Mouse (Mus musculus) spleen, adult 2 months (tissue): ENCODE data around the gene Klf2. TPM values are rescaled to one million over a fixed set of nuclear protein-coding genes. Genes with fewer than 3 reads are reported as not detected.

Source experiments
- DNase-seq, 2 experiments: peaks; one replicate each; pipeline versions ENCODE4 v3.0.0 to v3.0.0-alpha.2; 2012 to 2021; ENCODE audit warnings: low spot score in 2 of 2, low read depth in 1 of 2
- H3K27ac ChIP-seq: fragments of 200-500 bp; 2 replicates; pipeline ENCODE4 v1.5.1; 2012; ENCODE audit warnings: low read length, inconsistent platforms; ENCODE audit not compliant: insufficient read depth
- H3K27me3 ChIP-seq: fragments of 200-500 bp; 2 replicates; pipeline ENCODE4 v1.6.1; 2012; ENCODE audit warnings: mild to moderate bottlenecking, moderate library complexity, low read length, inconsistent platforms; ENCODE audit not compliant: control insufficient read depth, insufficient read depth
- H3K36me3 ChIP-seq: fragments of 200-500 bp; 2 replicates; pipeline ENCODE4 v1.6.1; 2012; ENCODE audit warnings: mild to moderate bottlenecking, low read length, inconsistent platforms; ENCODE audit not compliant: control insufficient read depth, insufficient read depth
- H3K4me1 ChIP-seq: fragments of 200-500 bp; 2 replicates; pipeline ENCODE4 v1.6.1; 2011; ENCODE audit warnings: inconsistent platforms; ENCODE audit not compliant: control insufficient read depth, insufficient read depth, insufficient read length
- H3K4me3 ChIP-seq: fragments of 200-500 bp; 2 replicates; pipeline ENCODE4 v1.5.1; 2011; ENCODE audit warnings: mild to moderate bottlenecking, inconsistent platforms; ENCODE audit not compliant: insufficient read depth, insufficient read length; ENCODE audit errors: extremely low read depth
- CTCF ChIP-seq: fragments of 200-500 bp; IDR thresholded peaks from 2 replicates; pipeline ENCODE4 v1.5.1; 2011; ENCODE audit warnings: mild to moderate bottlenecking, inconsistent platforms; ENCODE audit not compliant: insufficient read depth, insufficient read length, insufficient replicate concordance; ENCODE audit errors: extremely low read depth
- POLR2A ChIP-seq: fragments of 200-500 bp; IDR thresholded peaks from 2 replicates; pipeline ENCODE4 v1.6.1; 2011; ENCODE audit warnings: low read depth, low read length, inconsistent platforms
- whole genome bisulfite sequencing: fragments of 180-500 bp; shearing (Covaris S2); methylation state at CpG from one replicate; pipeline ENCODE4 v1.1.7; 2018; 5-methylcytosine and 5-hydroxymethylcytosine counted together
- polyA plus RNA-seq: library from polyadenylated mRNA; depleted of rRNA; stranded (reverse); fragments of >200 nt; gene quantifications from 2 replicates; pipeline ENCODE4 v1.2.3, GENCODE M21; 2012; rRNA removed

Gene Klf2
- polyA plus RNA-seq: 219 and 378 TPM in 2 replicates

DNA sequence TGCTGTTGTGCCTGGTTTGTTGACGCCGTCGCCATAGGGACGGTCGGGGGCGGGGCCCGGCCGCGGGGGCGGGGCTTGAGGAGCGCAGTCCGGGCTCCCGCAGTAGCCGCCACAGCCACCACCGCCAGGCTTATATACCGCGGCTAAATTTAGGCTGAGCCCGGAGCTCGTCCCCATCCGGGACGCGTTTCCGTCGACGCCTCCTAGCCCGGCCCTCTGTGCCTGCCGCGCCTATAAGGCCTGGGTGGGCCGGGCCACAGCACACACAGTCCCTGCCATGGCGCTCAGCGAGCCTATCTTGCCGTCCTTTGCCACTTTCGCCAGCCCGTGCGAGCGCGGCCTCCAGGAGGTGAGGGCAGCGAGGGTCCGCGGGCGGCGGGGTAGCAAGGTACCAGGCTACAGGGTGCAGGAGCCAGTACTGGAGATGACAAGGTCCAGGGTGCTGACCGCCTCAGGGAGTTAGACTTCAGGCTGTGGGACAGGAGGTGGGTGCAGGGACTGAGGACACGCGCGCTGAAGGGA, at the start of gene Klf2:
Gene Klf2, plus strand, starts transcription at position 233 of the 522 bp plus-strand sequence.
- DNase-seq: peak; percentile 99
- TF ChIP-seq POLR2A: peak; percentile 100
- no peak for TF ChIP-seq CTCF
- under 1% methylated on average over 40 of the region's 46 CpGs for WGBS
- H3K27ac ChIP-seq: peak within 1 kb of the TSS; percentile 90
- H3K36me3 ChIP-seq: peaks cover 39% of the 10 kb centered on the region
- H3K4me3 ChIP-seq: peak within 1 kb of the TSS; percentile 95
- peaks cover 16% of the 10 kb centered on the region for H3K4me1 ChIP-seq
- no peaks in the 10 kb centered on the region for H3K27me3 ChIP-seq

DNA sequence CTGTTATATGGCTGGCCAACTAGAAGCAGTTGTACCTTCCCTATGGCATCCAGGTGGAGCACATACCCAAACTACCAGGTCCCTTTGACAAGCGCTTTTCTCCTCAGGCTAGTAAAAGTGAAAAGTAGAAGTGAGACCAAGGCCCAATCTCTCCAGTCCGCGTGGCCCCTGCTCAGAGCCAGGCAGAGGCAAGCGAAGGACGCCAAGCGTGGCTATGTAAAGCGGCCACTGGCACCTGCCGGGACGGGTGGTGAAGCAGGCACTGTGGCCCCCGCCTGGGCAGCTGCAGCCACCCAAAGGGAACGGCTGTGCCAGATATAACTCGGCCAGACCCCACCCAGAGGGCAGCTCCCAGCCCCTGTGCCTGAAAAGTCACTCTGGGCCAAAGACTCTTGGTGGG, 48.2 kb upstream of the Klf2 start:
- H3K4me3 ChIP-seq: no peak overlapping the region
- peak overlapping the region; percentile 97 for H3K27ac ChIP-seq
- WGBS: 53% methylated on average over 12 of the region's 12 CpGs
- TF ChIP-seq POLR2A (no peak), CTCF (no peak)
- DNase-seq: peak; percentile 63 to 84
- no peaks in the 10 kb centered on the region for H3K36me3 ChIP-seq
- H3K27me3 ChIP-seq: no peaks in the 10 kb centered on the region
- peaks cover 56% of the 10 kb centered on the region; the same call in 1 of the 2 replicates for H3K4me1 ChIP-seq

DNA sequence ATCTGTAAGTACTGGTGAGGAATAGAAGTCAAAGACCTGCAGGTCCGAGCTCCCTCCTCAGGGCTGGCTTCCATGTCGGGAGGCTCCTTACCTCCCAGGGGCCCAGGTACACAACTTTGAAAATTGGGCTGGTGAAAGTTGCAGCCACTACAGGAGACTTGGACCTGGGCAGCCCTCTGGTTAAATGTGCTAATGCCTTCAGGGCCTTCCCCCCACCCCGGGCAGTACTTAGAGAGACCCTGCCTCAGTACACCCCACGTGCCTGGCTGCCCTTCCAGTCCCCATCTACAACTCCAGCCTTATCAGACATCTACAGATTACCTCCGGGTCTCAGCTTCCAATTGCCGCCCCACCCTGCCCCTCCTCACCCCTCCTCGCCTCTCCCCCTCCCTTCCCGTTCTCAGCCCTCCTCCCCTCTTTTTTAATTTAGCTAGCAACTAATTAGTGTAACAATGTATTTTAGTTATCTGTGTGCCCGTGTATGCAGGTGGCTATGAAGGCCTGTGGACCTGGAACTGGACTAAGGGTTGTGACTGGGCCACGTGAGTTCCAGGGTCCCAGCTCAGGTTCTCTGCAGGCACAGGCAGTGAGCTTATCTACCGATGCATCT, 47.7 kb upstream of the Klf2 start:
- Histone ChIP-seq H3K36me3 (no peaks in the 10 kb centered on the region), H3K27ac (peak overlapping the region; percentile 97), H3K4me3 (no peak overlapping the region), H3K27me3 (no peaks in the 10 kb centered on the region), H3K4me1 (peaks cover 59% of the 10 kb centered on the region; the same call in 1 of the 2 replicates)
- TF ChIP-seq CTCF (no peak), POLR2A (no peak)
- WGBS: 54% methylated on average over 11 of the region's 11 CpGs
- no peak for DNase-seq

DNA sequence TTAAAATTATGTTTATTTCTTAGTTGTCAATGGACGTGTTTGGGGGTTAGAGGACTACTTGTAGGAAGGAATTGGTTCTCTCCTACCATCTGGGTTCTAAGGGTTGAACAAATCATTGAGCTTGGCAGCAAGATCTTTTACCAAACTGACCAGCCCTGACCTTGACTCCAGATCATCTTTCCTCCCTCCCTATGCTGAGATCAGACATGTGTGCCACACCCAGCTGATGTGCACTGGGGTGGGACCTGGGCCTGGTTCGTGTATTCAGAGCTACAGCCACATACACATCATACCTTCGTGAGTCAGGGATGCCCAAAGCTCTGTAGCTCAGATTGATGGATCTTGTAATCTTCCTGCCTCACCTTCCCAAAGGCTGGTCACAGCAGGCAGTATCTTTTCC, 47.1 kb upstream of the Klf2 start:
- WGBS: 41% methylated on average over 3 of the region's 3 CpGs
- Histone ChIP-seq H3K27ac (peak overlapping the region; percentile 97), H3K4me1 (peaks cover 61% of the 10 kb centered on the region; the same call in 1 of the 2 replicates), H3K4me3 (no peak overlapping the region), H3K27me3 (no peaks in the 10 kb centered on the region), H3K36me3 (no peaks in the 10 kb centered on the region)
- no peak for TF ChIP-seq POLR2A
- no peak for TF ChIP-seq CTCF
- DNase-seq: peak in 1 of 2 experiments; percentile 46

DNA sequence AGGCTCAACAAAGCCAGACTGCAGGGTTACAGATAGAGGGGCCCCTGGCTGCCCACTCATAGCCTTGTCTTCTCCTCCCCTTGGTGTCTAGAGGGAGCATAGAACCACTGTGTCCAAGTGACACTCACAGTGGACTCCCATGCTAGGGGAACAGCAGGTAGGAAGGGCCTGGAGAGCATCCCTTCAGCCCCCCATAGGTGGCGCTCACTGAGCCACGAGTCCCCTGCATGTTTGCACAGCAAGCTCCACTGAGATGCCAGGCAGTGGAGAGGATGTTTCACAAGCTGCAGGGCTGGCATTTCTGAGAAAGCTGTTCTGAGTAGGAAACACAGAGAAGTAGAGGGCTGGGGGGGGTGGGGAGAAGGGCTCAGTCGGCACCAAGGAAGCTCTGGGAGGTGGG, 46.5 kb upstream of the Klf2 start:
- peak in 1 of 2 experiments; percentile 84 for DNase-seq
- WGBS: 5% methylated on average over 3 of the region's 3 CpGs

DNA sequence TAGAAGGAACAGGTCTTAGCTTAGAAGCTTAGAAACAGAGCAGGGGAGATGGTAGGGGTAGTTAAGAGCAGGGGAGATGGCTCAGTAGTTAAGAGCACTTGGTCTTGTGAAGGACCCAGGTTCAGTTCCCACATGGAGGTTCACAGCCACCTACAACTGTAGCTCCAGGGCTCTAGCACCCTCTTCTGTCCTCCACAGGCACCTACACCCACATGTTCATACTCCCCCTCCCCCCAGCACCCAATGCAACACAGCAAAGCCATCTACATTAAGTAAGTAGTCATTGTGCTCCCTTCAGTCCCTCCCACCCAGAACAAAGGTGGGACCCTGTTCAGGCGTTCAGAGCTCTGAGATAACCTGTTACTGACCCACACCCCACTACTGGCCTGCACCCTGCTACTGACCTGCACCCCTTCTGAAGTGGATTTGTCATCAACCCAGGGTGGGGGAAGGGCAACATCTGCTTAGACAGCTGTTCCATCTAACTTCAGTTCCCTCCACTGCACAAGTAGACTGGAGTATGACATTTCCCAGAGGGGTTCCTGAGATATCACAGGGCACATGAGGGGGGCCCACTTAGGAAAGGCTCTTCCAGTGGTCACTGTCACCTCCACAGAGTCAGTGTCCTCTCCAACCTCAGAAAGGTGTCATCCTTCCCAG, 45.6 kb upstream of the Klf2 start:
- Histone ChIP-seq H3K4me1 (peaks cover 56% of the 10 kb centered on the region; the same call in 1 of the 2 replicates), H3K4me3 (no peak overlapping the region), H3K36me3 (no peaks in the 10 kb centered on the region), H3K27ac (peak overlapping the region; percentile 97), H3K27me3 (no peaks in the 10 kb centered on the region)
- DNase-seq: peak in 1 of 2 experiments; percentile 32
- TF ChIP-seq POLR2A (no peak), CTCF (no peak)
- 84% methylated on average over 1 of the region's 1 CpGs for WGBS

More for the DNA sequence above, 46.5 kb upstream of the Klf2 start:
- H3K36me3 ChIP-seq: no peaks in the 10 kb centered on the region
- no peaks in the 10 kb centered on the region for H3K27me3 ChIP-seq
- no peak for TF ChIP-seq POLR2A
- peak; percentile 81 for TF ChIP-seq CTCF
- peak overlapping the region; percentile 97 for H3K27ac ChIP-seq
- peaks cover 63% of the 10 kb centered on the region; the same call in 1 of the 2 replicates for H3K4me1 ChIP-seq
- H3K4me3 ChIP-seq: no peak overlapping the region
